Mouse (Mus musculus): ENCODE data around the gene Hoxa13. TPM values are rescaled to one million over a fixed set of nuclear protein-coding genes. Genes with fewer than 3 reads are reported as not detected.

The Hoxa13 gene
- polyA plus RNA-seq, 1 experiment from 2014 or later: not detected

GRCm38 (mm10) chr6:52215771-52216535, 44.7 kb downstream of the Hoxa13 start:
- H3K27ac ChIP-seq (ENCODE audit: low read depth, low read length): no peak overlapping the region
- no peak for ATAC-seq
- H3K9me3 ChIP-seq (ENCODE audit: control insufficient read depth): no peaks in the 10 kb centered on the region
- peak overlapping the region; percentile 58 for H3K4me2 ChIP-seq (replicated peaks; ENCODE audit: low read depth)
- no peak overlapping the region for H3K9ac ChIP-seq (ENCODE audit: low read depth, low read length)
- no peaks in the 10 kb centered on the region for H3K4me1 ChIP-seq (replicated peaks; ENCODE audit: control insufficient read depth, insufficient read depth, low read length)
- 9% methylated on average over 30 of the region's 30 CpGs for WGBS
- no peaks in the 10 kb centered on the region for H3K36me3 ChIP-seq (ENCODE audit: control insufficient read depth, insufficient read depth)
- TF ChIP-seq CTCF (IDR thresholded peaks at IDR 0.05; ENCODE audit: low read depth): no peak
- H3K27me3 ChIP-seq (replicated peaks; ENCODE audit: control insufficient read depth, insufficient read depth, low read length): peaks cover 95% of the 10 kb centered on the region
- peak overlapping the region; percentile 38 for H3K4me3 ChIP-seq (ENCODE audit: low read depth, low read length)

- Histone ChIP-seq H3K9ac (ENCODE audit: low read depth, low read length) (no peak overlapping the region), H3K27me3 (replicated peaks; ENCODE audit: control insufficient read depth, insufficient read depth, low read length) (peaks cover 93% of the 10 kb centered on the region), H3K36me3 (ENCODE audit: control insufficient read depth, insufficient read depth) (no peaks in the 10 kb centered on the region), H3K9me3 (ENCODE audit: control insufficient read depth) (no peaks in the 10 kb centered on the region), H3K4me3 (ENCODE audit: low read depth, low read length) (no peak overlapping the region), H3K27ac (ENCODE audit: low read depth, low read length) (no peak overlapping the region), H3K4me2 (replicated peaks; ENCODE audit: low read depth) (no peak overlapping the region), H3K4me1 (replicated peaks; ENCODE audit: control insufficient read depth, insufficient read depth, low read length) (no peaks in the 10 kb centered on the region)
- WGBS: 46% methylated on average over 3 of the region's 3 CpGs
- no peak for TF ChIP-seq CTCF (IDR thresholded peaks at IDR 0.05; ENCODE audit: low read depth)
- ATAC-seq: no peak
Observed at GRCm38 (mm10) chr6:52215070-52215469, 45.6 kb downstream of the Hoxa13 start.

GRCm38 (mm10) chr6:52214271-52214670, 46.4 kb downstream of the Hoxa13 start:
- Histone ChIP-seq H3K36me3 (ENCODE audit: control insufficient read depth, insufficient read depth) (no peaks in the 10 kb centered on the region), H3K9me3 (ENCODE audit: control insufficient read depth) (no peaks in the 10 kb centered on the region), H3K4me3 (ENCODE audit: low read depth, low read length) (no peak overlapping the region), H3K4me2 (replicated peaks; ENCODE audit: low read depth) (no peak overlapping the region), H3K4me1 (replicated peaks; ENCODE audit: control insufficient read depth, insufficient read depth, low read length) (no peaks in the 10 kb centered on the region), H3K9ac (ENCODE audit: low read depth, low read length) (no peak overlapping the region), H3K27me3 (replicated peaks; ENCODE audit: control insufficient read depth, insufficient read depth, low read length) (peaks cover 95% of the 10 kb centered on the region), H3K27ac (ENCODE audit: low read depth, low read length) (no peak overlapping the region)
- ATAC-seq: no peak
- TF ChIP-seq CTCF (IDR thresholded peaks at IDR 0.05; ENCODE audit: low read depth): no peak
- WGBS: 37% methylated on average over 5 of the region's 5 CpGs

GRCm38 (mm10) chr6:52213119-52213986, 47.3 kb downstream of the Hoxa13 start, which contains the start of the genes Hoxa3 and Gm28308:
Gene Hoxa3, minus strand, starts transcription at chr6:52213336.
Gene Gm28308, minus strand, starts transcription at chr6:52213339.
- no peaks in the 10 kb centered on the region for H3K4me1 ChIP-seq (replicated peaks; ENCODE audit: control insufficient read depth, insufficient read depth, low read length)
- peak within 1 kb of the TSS; percentile 69 for H3K27ac ChIP-seq (ENCODE audit: low read depth, low read length)
- peak within 1 kb of the TSS; percentile 66 for H3K4me2 ChIP-seq (replicated peaks; ENCODE audit: low read depth)
- peaks cover 95% of the 10 kb centered on the region for H3K27me3 ChIP-seq (replicated peaks; ENCODE audit: control insufficient read depth, insufficient read depth, low read length)
- 14% methylated on average over 38 of the region's 38 CpGs for WGBS
- H3K9ac ChIP-seq (ENCODE audit: low read depth, low read length): peak within 1 kb of the TSS; percentile 54
- peak; percentile 16; the same call in 1 of the 2 replicates for ATAC-seq
- TF ChIP-seq CTCF (IDR thresholded peaks at IDR 0.05; ENCODE audit: low read depth): no peak
- H3K9me3 ChIP-seq (ENCODE audit: control insufficient read depth): no peaks in the 10 kb centered on the region
- peak within 1 kb of the TSS; percentile 52 for H3K4me3 ChIP-seq (ENCODE audit: low read depth, low read length)
- H3K36me3 ChIP-seq (ENCODE audit: control insufficient read depth, insufficient read depth): no peaks in the 10 kb centered on the region

- no peaks in the 10 kb centered on the region for H3K4me1 ChIP-seq (replicated peaks; ENCODE audit: control insufficient read depth, insufficient read depth, low read length)
- peaks cover 93% of the 10 kb centered on the region for H3K27me3 ChIP-seq (replicated peaks; ENCODE audit: control insufficient read depth, insufficient read depth, low read length)
Observed at GRCm38 (mm10) chr6:52212556-52213118, 48.0 kb downstream of the Hoxa13 start.

GRCm38 (mm10) chr6:52211961-52212360, 48.7 kb downstream of the Hoxa13 start:
- no peak for ATAC-seq
- no peaks in the 10 kb centered on the region for H3K4me1 ChIP-seq (replicated peaks; ENCODE audit: control insufficient read depth, insufficient read depth, low read length)
- peak overlapping the region; percentile 41; the same call in 1 of the 2 replicates for H3K9ac ChIP-seq (ENCODE audit: low read depth, low read length)
- peaks cover 91% of the 10 kb centered on the region for H3K27me3 ChIP-seq (replicated peaks; ENCODE audit: control insufficient read depth, insufficient read depth, low read length)
- no peaks in the 10 kb centered on the region for H3K9me3 ChIP-seq (ENCODE audit: control insufficient read depth)
- TF ChIP-seq CTCF (IDR thresholded peaks at IDR 0.05; ENCODE audit: low read depth): no peak
- peak overlapping the region; percentile 66 for H3K4me2 ChIP-seq (replicated peaks; ENCODE audit: low read depth)
- 0 out of 2 replicates have a peak overlapping the region, but pooled peaks have one; percentile 6 for H3K27ac ChIP-seq (ENCODE audit: low read depth, low read length)
- peak overlapping the region; percentile 52 for H3K4me3 ChIP-seq (ENCODE audit: low read depth, low read length)
- 5% methylated on average over 13 of the region's 13 CpGs for WGBS
- no peaks in the 10 kb centered on the region for H3K36me3 ChIP-seq (ENCODE audit: control insufficient read depth, insufficient read depth)

More at GRCm38 (mm10) chr6:52212556-52213118, 48.0 kb downstream of the Hoxa13 start:
- peak overlapping the region; percentile 69 for H3K27ac ChIP-seq (ENCODE audit: low read depth, low read length)
- H3K9ac ChIP-seq (ENCODE audit: low read depth, low read length): peak overlapping the region; percentile 54
- peak overlapping the region; percentile 52 for H3K4me3 ChIP-seq (ENCODE audit: low read depth, low read length)
- H3K9me3 ChIP-seq (ENCODE audit: control insufficient read depth): no peaks in the 10 kb centered on the region
- peak overlapping the region; percentile 66 for H3K4me2 ChIP-seq (replicated peaks; ENCODE audit: low read depth)
- H3K36me3 ChIP-seq (ENCODE audit: control insufficient read depth, insufficient read depth): no peaks in the 10 kb centered on the region
- 6% methylated on average over 22 of the region's 22 CpGs for WGBS
- no peak for ATAC-seq
- TF ChIP-seq CTCF (IDR thresholded peaks at IDR 0.05; ENCODE audit: low read depth): no peak
